Mouse (Mus musculus) neural tube, embryonic 14.5 days (tissue): ENCODE data around the gene Mgmt. TPM values are rescaled to one million over a fixed set of nuclear protein-coding genes. Genes with fewer than 3 reads are reported as not detected.

Source experiments
- ATAC-seq: fragments of 200-750 bp; cut with Nextera tagmentation; 2 replicates; pipeline ENCODE4 v1.8.0; 2017; ENCODE audit warnings: low read depth, mild to moderate bottlenecking, moderate TSS enrichment, moderate library complexity
- H3K27ac ChIP-seq: fragments of 300-500 bp; sonication (generic); 2 replicates; pipeline ENCODE4 v1.5.1; 2014; ENCODE audit warnings: low read depth, mild to moderate bottlenecking, control low read depth, low read length, moderate library complexity, mixed read lengths
- H3K27me3 ChIP-seq: fragments of 300-500 bp; sonication (generic); 2 replicates; pipeline ENCODE4 v1.6.1; 2014; ENCODE audit warnings: low read length; ENCODE audit not compliant: control insufficient read depth, insufficient read depth
- H3K36me3 ChIP-seq: fragments of 300-500 bp; sonication (generic); 2 replicates; pipeline ENCODE4 v1.6.1; 2014; ENCODE audit warnings: low read length, mixed read lengths; ENCODE audit not compliant: control insufficient read depth, insufficient read depth
- H3K4me1 ChIP-seq: fragments of 300-500 bp; sonication (generic); 2 replicates; pipeline ENCODE4 v1.6.1; 2014; ENCODE audit warnings: low read length; ENCODE audit not compliant: control insufficient read depth, insufficient read depth
- H3K4me2 ChIP-seq: fragments of 300-500 bp; sonication (generic); 2 replicates; pipeline ENCODE4 v1.6.1; 2014; ENCODE audit warnings: mild to moderate bottlenecking, low read depth, low read length, control low read depth
- H3K4me3 ChIP-seq: fragments of 300-500 bp; sonication (generic); 2 replicates; pipeline ENCODE4 v1.5.1; 2014; ENCODE audit warnings: low read depth, low read length, control low read depth, mixed read lengths
- H3K9ac ChIP-seq: fragments of 300-500 bp; sonication (generic); replicated peaks from 2 replicates; pipeline ENCODE4 v1.6.1; 2014; ENCODE audit warnings: low read depth, mild to moderate bottlenecking, control low read depth, low read length, mixed read lengths
- H3K9me3 ChIP-seq: fragments of 300-500 bp; sonication (generic); 2 replicates; pipeline ENCODE4 v1.6.1; 2016; ENCODE audit warnings: low read length; ENCODE audit not compliant: control insufficient read depth
- WGBS: fragments of 180-500 bp; shearing (Covaris S2); extraction: QIAGEN DNeasy Blood & Tissue Kit; methylation state at CpG from one replicate; pipeline ENCODE4 v1.1.7; 2014; 5-methylcytosine and 5-hydroxymethylcytosine counted together
- polyA plus RNA-seq: library from polyadenylated mRNA; unstranded; fragments of >200 nt; fragmentation: Nextera tagmentation; extraction: Ambion mirVana; gene quantifications from 2 replicates; pipeline ENCODE4 v1.2.1, GENCODE M21; 2014

Gene Mgmt
- polyA plus RNA-seq, 1 experiment from 2014 or later, result 0.90 TPM

DNA sequence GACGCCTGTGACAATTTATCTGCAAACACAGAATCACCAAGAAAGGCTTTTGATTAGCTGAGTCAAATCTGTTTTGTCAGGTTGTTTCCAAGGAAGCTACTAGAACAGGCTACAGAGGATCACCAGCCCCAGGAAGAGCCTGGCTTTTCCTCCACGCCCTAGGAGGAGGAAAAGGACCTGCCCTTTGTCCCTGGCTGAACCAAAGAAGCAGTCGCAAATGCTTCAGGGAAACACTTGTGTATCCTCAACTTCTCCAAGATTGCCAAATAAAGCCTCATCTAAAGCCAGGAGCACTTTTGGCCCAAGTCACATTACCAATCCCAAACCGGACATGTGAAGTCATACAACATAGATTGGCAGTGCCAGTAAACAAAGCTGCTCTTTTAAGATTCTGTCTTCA lies 41.7 kb upstream of the Mgmt start:
- no peak overlapping the region for H3K4me2 ChIP-seq
- no peak for ATAC-seq
- H3K4me1 ChIP-seq, result no peaks in the 10 kb centered on the region
- H3K36me3 ChIP-seq, result no peaks in the 10 kb centered on the region
- no peak overlapping the region for H3K4me3 ChIP-seq
- no peak overlapping the region for H3K27ac ChIP-seq
- H3K27me3 ChIP-seq, result no peaks in the 10 kb centered on the region
- no peak overlapping the region for H3K9ac ChIP-seq
- 82% methylated on average over 4 of the region's 4 CpGs for WGBS
- no peaks in the 10 kb centered on the region for H3K9me3 ChIP-seq

DNA sequence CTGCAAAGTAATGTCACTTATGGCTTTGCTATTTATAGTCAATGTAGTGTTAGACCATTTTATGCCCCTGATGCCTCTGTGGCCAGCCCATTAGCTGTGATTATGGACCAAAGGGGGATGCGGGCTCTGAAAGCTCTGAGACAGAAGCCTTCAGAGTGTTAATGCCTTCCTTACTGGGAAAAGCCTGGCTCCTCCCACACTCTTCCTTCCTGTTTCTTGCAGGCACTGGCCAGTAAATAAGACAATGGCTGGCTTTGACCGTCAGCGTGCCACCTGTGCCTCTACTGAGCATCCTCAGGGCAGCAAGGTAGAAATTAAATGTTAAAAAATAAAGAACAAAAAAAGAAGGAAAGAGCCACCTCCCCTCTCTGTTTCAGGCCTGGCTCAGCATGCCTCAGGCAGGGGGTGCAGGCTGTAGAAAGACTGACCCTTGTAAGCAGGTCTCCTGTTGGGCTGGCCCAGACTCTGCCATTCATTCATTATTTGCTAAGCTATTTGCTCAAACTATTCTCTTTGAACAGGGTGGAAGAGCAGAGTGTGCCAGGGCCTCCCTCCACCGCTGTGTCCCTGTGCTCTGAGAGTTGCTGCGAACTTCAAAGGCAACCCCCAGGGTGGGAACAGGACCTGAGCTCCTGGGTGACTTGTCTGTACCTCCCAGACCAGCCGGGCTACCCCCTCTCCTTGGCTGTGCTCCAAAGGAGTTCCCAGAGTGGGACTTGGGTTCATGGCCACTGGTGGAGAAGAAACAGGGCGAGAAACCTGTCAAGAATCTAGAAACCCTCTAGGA lies 29.5 kb upstream of the Mgmt start:
- ATAC-seq, result no peak
- 17% methylated on average over 7 of the region's 7 CpGs for WGBS

DNA sequence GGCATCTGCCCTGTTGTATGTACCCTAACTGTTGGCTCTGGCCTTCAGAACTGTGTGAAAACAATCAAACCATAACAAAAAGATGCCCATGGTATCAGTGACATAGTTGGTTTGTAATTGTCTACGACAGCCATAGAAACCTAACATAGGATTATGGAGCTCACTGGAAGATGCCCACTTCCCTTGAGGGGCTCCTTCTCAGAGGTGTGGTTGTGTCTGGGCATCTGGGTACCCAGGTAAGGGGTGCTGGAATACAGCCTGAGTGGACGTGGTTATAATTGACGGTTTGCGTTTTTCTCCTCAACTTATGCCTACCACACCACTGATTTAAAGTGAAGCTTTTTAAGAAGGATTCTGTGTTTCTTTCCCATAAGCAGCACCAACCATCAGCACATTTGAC lies 28.5 kb upstream of the Mgmt start:
- Histone ChIP-seq H3K9ac (no peak overlapping the region), H3K4me3 (no peak overlapping the region), H3K36me3 (no peaks in the 10 kb centered on the region), H3K9me3 (no peaks in the 10 kb centered on the region), H3K4me1 (no peaks in the 10 kb centered on the region), H3K27ac (no peak overlapping the region), H3K4me2 (no peak overlapping the region), H3K27me3 (no peaks in the 10 kb centered on the region)
- no peak for ATAC-seq
- WGBS, result 92% methylated on average over 4 of the region's 4 CpGs

More for the DNA sequence above, 29.5 kb upstream of the Mgmt start:
- Histone ChIP-seq H3K27me3 (no peaks in the 10 kb centered on the region), H3K4me2 (no peak overlapping the region), H3K4me3 (no peak overlapping the region), H3K36me3 (no peaks in the 10 kb centered on the region), H3K27ac (no peak overlapping the region), H3K4me1 (no peaks in the 10 kb centered on the region), H3K9me3 (no peaks in the 10 kb centered on the region), H3K9ac (no peak overlapping the region)

DNA sequence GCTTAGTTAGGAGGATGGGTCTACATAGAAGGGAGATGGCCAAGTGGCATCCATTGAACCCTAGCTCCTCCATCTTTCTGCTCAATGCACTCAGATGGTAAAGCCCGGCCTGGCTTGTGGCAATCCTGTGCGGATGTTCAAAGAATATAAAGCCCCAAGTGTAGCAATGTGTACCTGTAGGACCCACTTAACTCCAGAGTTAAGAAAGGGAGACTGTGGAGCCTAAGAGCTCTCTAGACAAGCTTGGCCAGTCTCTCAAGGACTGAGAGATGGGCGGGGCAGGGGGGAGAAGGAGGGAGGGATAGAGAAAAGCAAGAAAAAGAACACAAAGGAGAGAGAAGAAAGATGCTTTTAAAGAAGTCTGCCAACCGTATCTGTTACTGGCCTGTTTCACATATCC lies 27.9 kb upstream of the Mgmt start:
- Histone ChIP-seq H3K4me1 (no peaks in the 10 kb centered on the region; the same call in 1 of the 2 replicates), H3K4me2 (no peak overlapping the region), H3K36me3 (no peaks in the 10 kb centered on the region), H3K9ac (no peak overlapping the region), H3K27me3 (no peaks in the 10 kb centered on the region), H3K9me3 (no peaks in the 10 kb centered on the region), H3K4me3 (no peak overlapping the region), H3K27ac (no peak overlapping the region)
- ATAC-seq, result no peak
- WGBS, result 82% methylated on average over 4 of the region's 4 CpGs

DNA sequence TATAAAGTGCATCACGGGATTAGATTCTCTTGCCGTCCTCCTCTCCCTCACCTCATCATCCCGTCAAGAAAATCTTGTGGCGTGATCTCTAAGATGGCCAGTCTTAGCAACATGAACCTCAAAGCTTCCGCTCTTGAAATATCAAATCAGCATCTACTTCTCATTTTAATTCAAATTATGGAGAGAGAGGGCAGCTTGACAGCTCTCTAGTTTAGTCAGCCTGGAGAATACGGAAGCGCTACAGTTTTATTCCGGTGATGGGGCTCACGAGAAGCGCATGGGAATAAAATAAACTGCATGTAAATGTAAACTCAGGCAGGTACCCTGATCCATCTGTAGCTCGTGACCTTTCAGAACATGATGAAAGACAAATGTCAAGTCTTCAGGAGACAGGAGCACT lies 22.9 kb upstream of the Mgmt start:
- WGBS, result 71% methylated on average over 11 of the region's 11 CpGs
- Histone ChIP-seq H3K4me3 (no peak overlapping the region), H3K27ac (no peak overlapping the region), H3K27me3 (no peaks in the 10 kb centered on the region), H3K4me2 (no peak overlapping the region), H3K4me1 (peaks cover 5% of the 10 kb centered on the region; the same call in 1 of the 2 replicates), H3K9ac (no peak overlapping the region), H3K36me3 (no peaks in the 10 kb centered on the region), H3K9me3 (no peaks in the 10 kb centered on the region)
- ATAC-seq, result no peak

DNA sequence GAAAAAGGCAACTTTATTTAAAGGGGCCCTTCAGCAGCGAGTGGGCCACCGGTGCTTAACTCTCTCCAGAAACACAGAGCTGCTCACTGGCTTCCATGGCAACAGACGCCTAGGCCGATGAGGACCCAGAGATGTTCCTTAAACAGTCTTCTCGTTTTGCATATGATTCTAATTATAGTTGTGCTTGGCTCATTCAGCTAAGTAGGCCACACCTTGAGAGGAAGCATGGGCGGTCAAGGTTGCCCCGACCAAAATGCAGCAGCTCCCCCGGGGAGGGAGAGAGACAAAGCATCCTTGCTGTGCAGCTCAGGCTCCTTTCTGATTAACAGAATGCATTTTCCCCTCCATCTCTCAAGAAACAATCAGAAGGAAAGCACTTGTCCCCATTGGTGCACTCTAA lies 22.4 kb upstream of the Mgmt start:
- no peak for ATAC-seq
- Histone ChIP-seq H3K27ac (no peak overlapping the region), H3K9ac (no peak overlapping the region), H3K9me3 (no peaks in the 10 kb centered on the region), H3K27me3 (no peaks in the 10 kb centered on the region), H3K4me3 (no peak overlapping the region), H3K4me2 (no peak overlapping the region), H3K36me3 (no peaks in the 10 kb centered on the region), H3K4me1 (peaks cover 5% of the 10 kb centered on the region; the same call in 1 of the 2 replicates)
- 8% methylated on average over 8 of the region's 8 CpGs for WGBS

DNA sequence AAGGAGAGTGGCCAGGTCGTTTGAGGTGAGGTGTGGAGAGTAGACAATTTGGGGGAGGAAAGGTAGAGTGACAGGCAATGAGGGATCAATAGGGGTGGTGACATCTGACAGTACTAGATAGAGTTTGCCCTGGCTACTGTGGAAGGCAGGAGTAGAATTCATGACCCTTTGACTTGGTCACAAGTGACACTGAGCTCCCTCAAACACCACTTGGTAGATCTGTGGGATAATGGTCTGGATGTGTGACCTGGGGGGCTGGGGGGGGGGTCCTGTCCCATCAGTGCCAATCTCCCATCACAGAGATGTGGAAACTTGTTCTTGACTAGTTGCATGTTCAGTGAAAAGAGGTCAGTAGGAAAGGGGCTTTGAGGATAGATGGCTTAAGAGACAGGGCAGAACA lies 20.0 kb upstream of the Mgmt start:
- no peak for ATAC-seq
- Histone ChIP-seq H3K4me3 (no peak overlapping the region), H3K36me3 (no peaks in the 10 kb centered on the region), H3K9me3 (no peaks in the 10 kb centered on the region), H3K4me2 (no peak overlapping the region), H3K9ac (no peak overlapping the region), H3K4me1 (peaks cover 5% of the 10 kb centered on the region; the same call in 1 of the 2 replicates), H3K27me3 (no peaks in the 10 kb centered on the region), H3K27ac (no peak overlapping the region)
- WGBS, result 53% methylated on average over 1 of the region's 1 CpGs

DNA sequence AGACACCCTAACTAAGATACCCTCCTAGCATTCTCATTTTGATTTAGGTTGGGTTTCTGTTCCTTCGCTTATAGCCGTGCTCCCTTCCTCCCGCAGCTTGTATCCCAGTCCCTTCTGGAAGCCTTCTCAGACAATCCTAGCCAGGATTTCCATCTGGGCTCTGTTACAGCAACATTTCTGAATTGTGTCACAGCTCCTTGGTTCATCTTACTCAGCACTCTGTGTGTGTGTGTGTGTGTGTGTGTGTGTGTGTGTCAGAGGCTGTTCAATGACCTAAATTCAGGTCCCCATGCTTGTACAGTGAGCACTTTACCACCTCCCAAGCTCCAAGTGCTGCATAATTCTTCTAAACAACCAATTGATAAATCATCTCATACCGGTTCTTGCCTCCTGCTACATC lies 14.0 kb upstream of the Mgmt start:
- H3K27me3 ChIP-seq, result no peaks in the 10 kb centered on the region
- H3K9me3 ChIP-seq, result no peaks in the 10 kb centered on the region
- H3K9ac ChIP-seq, result no peak overlapping the region
- H3K36me3 ChIP-seq, result no peaks in the 10 kb centered on the region
- no peak overlapping the region for H3K4me3 ChIP-seq
- no peak overlapping the region for H3K27ac ChIP-seq
- 88% methylated on average over 4 of the region's 4 CpGs for WGBS
- no peak overlapping the region for H3K4me2 ChIP-seq
- no peak for ATAC-seq
- H3K4me1 ChIP-seq, result no peaks in the 10 kb centered on the region

DNA sequence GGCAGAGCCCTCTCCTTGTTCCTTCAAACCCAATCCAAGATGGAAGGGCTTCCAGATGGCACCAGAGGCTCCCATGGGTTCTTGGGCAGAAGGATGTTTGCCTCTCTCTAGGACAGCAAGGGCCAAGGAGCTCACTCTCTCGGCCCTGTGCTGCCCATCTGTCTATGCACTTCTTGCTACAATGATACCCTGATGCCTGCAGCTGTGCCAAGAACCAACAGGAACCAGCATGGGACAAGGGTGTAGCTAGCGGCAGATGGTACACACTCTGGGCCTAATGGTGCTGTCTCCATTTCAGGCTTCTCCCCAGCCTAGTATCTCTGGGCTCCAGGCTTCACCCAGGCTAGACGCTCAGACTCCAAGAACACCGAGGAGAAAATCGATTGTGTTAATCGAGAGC lies 6.3 kb upstream of the Mgmt start:
- no peak for ATAC-seq
- no peaks in the 10 kb centered on the region for H3K9me3 ChIP-seq
- H3K4me1 ChIP-seq, result no peaks in the 10 kb centered on the region
- 64% methylated on average over 6 of the region's 6 CpGs for WGBS
- no peak overlapping the region for H3K4me2 ChIP-seq
- H3K27me3 ChIP-seq, result no peaks in the 10 kb centered on the region
- no peak overlapping the region for H3K4me3 ChIP-seq
- H3K9ac ChIP-seq, result no peak overlapping the region
- H3K27ac ChIP-seq, result no peak overlapping the region
- no peaks in the 10 kb centered on the region for H3K36me3 ChIP-seq
